Mouse (Mus musculus) megakaryocyte, embryonic 14.5 days (primary cell): ENCODE data around the gene Anp32e.

ENCODE experiments used
- FLI1 ChIP-seq: IDR thresholded peaks from 2 replicates; pipeline ENCODE4 v1.6.1; 2012; ENCODE audit warnings: low read length, inconsistent platforms, mixed read lengths
- GATA1 ChIP-seq: IDR thresholded peaks from 3 replicates; pipeline ENCODE4 v1.6.1; 2012; ENCODE audit warnings: mixed read lengths, low read length, inconsistent platforms, borderline replicate concordance

- TF ChIP-seq GATA1 (no peak), FLI1 (no peak)
Observed at GRCm38 (mm10) chr3:95899800-95900524, 29.1 kb upstream of the Anp32e start.
